17 mouse cellular contexts compared by ENCODE assay signal in genomic region chr19:53571501-53572428, GRCm38 (mm10). TPM values are rescaled to one million over a fixed set of nuclear protein-coding genes. Genes with fewer than 3 reads are reported as not detected.
DNase-seq lines count a peak whose midpoint lies in the region; ATAC-seq and TF ChIP-seq lines count a peak whose summit lies in the region.
"Had no signal": no experiment of that assay in that cellular context is flagged by ENCODE, and none has a peak within 500 bp of the region (broad histone marks: within the 10 kb centered on the region; RNA-seq: fewer than 3 reads in every experiment).

No protein-coding gene starts in this region.

- no peaks in the 10 kb centered on the region for H3K36me3 ChIP-seq in heart, embryonic 10.5 days
- H3K36me3 ChIP-seq in ES-Bruce4 (ENCODE audit: control insufficient read depth, insufficient read depth, low read length, poor library complexity, severe bottlenecking), result no peaks in the 10 kb centered on the region
- H3K36me3 ChIP-seq: G1E; midbrain, embryonic 15.5 days had no signal

- intact Hi-C loops in heart, postnatal 10 days (cut with DNase I), result no loop called here

- H3K4me1 ChIP-seq in heart, embryonic 10.5 days, result peaks cover 47% of the 10 kb centered on the region
- H3K4me1 ChIP-seq in ES-Bruce4 (ENCODE audit: control insufficient read depth, insufficient read depth, low read length), result peaks cover 5% of the 10 kb centered on the region
- H3K4me1 ChIP-seq: midbrain, embryonic 15.5 days had no signal

- no peak overlapping the region for H3K4me3 ChIP-seq in heart, embryonic 10.5 days
- no peak overlapping the region for H3K4me3 ChIP-seq in ES-Bruce4 (ENCODE audit: low read depth, low read length)
- H3K4me3 ChIP-seq: midbrain, embryonic 15.5 days had no signal

- no peaks in the 10 kb centered on the region for H3K27me3 ChIP-seq in heart, embryonic 10.5 days (ENCODE audit: insufficient read depth, poor library complexity, severe bottlenecking)
- no peaks in the 10 kb centered on the region for H3K27me3 ChIP-seq in ES-Bruce4 (ENCODE audit: control insufficient read depth, insufficient read depth, low read length, poor library complexity, severe bottlenecking)
- H3K27me3 ChIP-seq: midbrain, embryonic 15.5 days had no signal

- no peak for TF ChIP-seq CTCF in ES-Bruce4 (IDR thresholded peaks at IDR 0.05; ENCODE audit: low read depth, low read length)

- 0 out of 2 replicates have a peak overlapping the region, but pooled peaks have one; percentile 23 for H3K27ac ChIP-seq in heart, embryonic 10.5 days
- H3K27ac ChIP-seq in ES-Bruce4 (ENCODE audit: insufficient read depth, low read length), result peak overlapping the region; percentile 12; the same call in 1 of the 2 replicates
- H3K27ac ChIP-seq: midbrain, embryonic 15.5 days had no signal

- no peak for TF ChIP-seq POLR2A in ES-Bruce4 (IDR thresholded peaks at IDR 0.05; ENCODE audit: insufficient read depth, low read length)

- H3K9ac ChIP-seq in ES-Bruce4 (ENCODE audit: low read depth, poor library complexity, severe bottlenecking), result peak overlapping the region; percentile 12; the same call in 1 of the 2 replicates
- H3K9ac ChIP-seq: midbrain, embryonic 15.5 days had no signal

- H3K9me3 ChIP-seq in heart, embryonic 10.5 days, result no peaks in the 10 kb centered on the region
- no peaks in the 10 kb centered on the region for H3K9me3 ChIP-seq in ES-Bruce4 (replicated peaks; ENCODE audit: control insufficient read depth, insufficient read depth, low read length, poor library complexity, severe bottlenecking)
- H3K9me3 ChIP-seq: G1E; midbrain, embryonic 15.5 days had no signal

- peak; percentile 41 for ATAC-seq in inflammation-experienced regulatory T-cells, adult 6 months
- ATAC-seq in neutrophil, adult 5-6 weeks (ENCODE audit: extremely low read depth, insufficient number of reproducible peaks, low FRiP score, poor library complexity, severe bottlenecking), result peak; percentile 46; the same call in 1 of the 2 replicates
- ATAC-seq: intestine, postnatal 0 days; midbrain, embryonic 15.5 days had no signal

- no peak for TF ChIP-seq EP300 in ES-Bruce4 (IDR thresholded peaks at IDR 0.05; ENCODE audit: insufficient read depth, low read depth, low read length)

- DNase-seq in heart, embryonic 10.5 days (ENCODE audit: low spot score), result peak; percentile 69
- no peak for DNase-seq in heart, postnatal 10 days
- DNase-seq in thymus, postnatal 36 days, result no peak
- no peak for DNase-seq in layer of hippocampus, postnatal 25 days (ENCODE audit: extremely low spot score in 1 of 2, low spot score in 1 of 2)
- no peak for DNase-seq in kidney, postnatal 25 days
- DNase-seq: adrenal gland, postnatal 14 days; cerebellum, adult 9-11 months; gastrocnemius, postnatal 10 days; heart, postnatal 36 days; lung, postnatal 36 days; right cerebral cortex, postnatal 4 days had no signal

- 68% methylated on average over 18 of the region's 18 CpGs for WGBS in heart, embryonic 10.5 days

RNA-seq across cellular contexts. Expression of gene Nutf2-ps1, which starts 17.1 kb away (rescaled TPM):
- 373 and 457 TPM in 2 replicates for polyA plus RNA-seq in heart, embryonic 10.5 days (2016; fragmentation: Nextera tagmentation; extraction: Ambion mirVana)
- total RNA-seq in heart, postnatal 10 days (2021), result 100 to 1,000 TPM in 1 of 2 experiments, 10 to 100 TPM in 1; 81.9 to 104 TPM
- 418 and 422 TPM in 2 replicates for polyA plus RNA-seq in ES-Bruce4 (2011; ENCODE audit: insufficient read depth, insufficient read length, low read depth, missing spikeins)
- polyA plus RNA-seq in inflammation-experienced regulatory T-cells, adult 6 months (2017; shearing (Covaris generic)), result 100 to 1,000 TPM; 144 to 258 (median 167) TPM
- 4.2 and 10.1 TPM in 2 replicates for total RNA-seq in neutrophil, adult 5-6 weeks (2017)
- 10 to 100 TPM; 34.1 to 44.2 TPM for total RNA-seq in layer of hippocampus, postnatal 25 days (2021)

RNA-seq across cellular contexts. Expression of gene Smc3, which starts 28.4 kb away (rescaled TPM):
- 47.0 and 64.8 TPM in 2 replicates for polyA plus RNA-seq in heart, embryonic 10.5 days (2016; fragmentation: Nextera tagmentation; extraction: Ambion mirVana)
- total RNA-seq in heart, postnatal 10 days (2021), result 10 to 100 TPM; 26.3 to 29.6 TPM
- 171 and 182 TPM in 2 replicates for polyA plus RNA-seq in ES-Bruce4 (2011; ENCODE audit: insufficient read depth, insufficient read length, low read depth, missing spikeins)
- 10 to 100 TPM; 38.7 to 43.1 (median 39.0) TPM for polyA plus RNA-seq in inflammation-experienced regulatory T-cells, adult 6 months (2017; shearing (Covaris generic))
- total RNA-seq in neutrophil, adult 5-6 weeks (2017), result 105 and 114 TPM in 2 replicates
- total RNA-seq in layer of hippocampus, postnatal 25 days (2021), result 10 to 100 TPM; 37.7 to 42.4 TPM

RNA-seq across cellular contexts. Expression of gene Dusp5, which starts 42.9 kb away (rescaled TPM):
- polyA plus RNA-seq in heart, embryonic 10.5 days (2016; fragmentation: Nextera tagmentation; extraction: Ambion mirVana), result 11.9 and 15.9 TPM in 2 replicates
- total RNA-seq in heart, postnatal 10 days (2021), result 10 to 100 TPM; 10.3 to 14.2 TPM
- 15.1 and 15.2 TPM in 2 replicates for polyA plus RNA-seq in ES-Bruce4 (2011; ENCODE audit: insufficient read depth, insufficient read length, low read depth, missing spikeins)
- 10 to 100 TPM in 1 of 3 experiments, 1 to 10 TPM in 2; 5.8 to 13.8 (median 6.4) TPM for polyA plus RNA-seq in inflammation-experienced regulatory T-cells, adult 6 months (2017; shearing (Covaris generic))
- total RNA-seq in neutrophil, adult 5-6 weeks (2017), result 18.5 and 21.2 TPM in 2 replicates
- total RNA-seq in layer of hippocampus, postnatal 25 days (2021), result 10 to 100 TPM; 19.6 to 23.9 TPM
